In the genomic region with DNA sequence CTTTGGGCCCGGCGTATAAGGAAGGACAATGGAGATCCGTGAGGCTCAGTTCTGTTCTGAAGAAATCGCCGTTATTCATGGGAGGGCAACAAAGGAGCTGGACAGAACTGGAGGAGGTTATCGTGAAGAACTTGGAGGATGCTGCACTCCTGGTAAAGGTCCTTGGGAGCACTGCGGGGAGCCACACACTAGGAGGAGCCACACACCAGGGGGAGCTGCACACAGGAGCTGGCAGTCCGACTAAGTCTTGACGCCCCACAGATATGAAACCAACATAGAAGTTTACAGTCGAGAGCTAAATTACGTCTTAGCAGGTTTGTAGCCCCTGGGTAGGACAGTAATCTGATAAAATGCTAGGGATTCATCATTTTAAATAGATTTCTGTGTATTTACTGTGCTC, we compare ENCODE assay signal across 8 mouse cellular contexts.
DNase-seq lines count a peak whose midpoint lies in the region; ATAC-seq and TF ChIP-seq lines count a peak whose summit lies in the region.

No protein-coding gene starts in this region.

- 76% methylated on average over 11 of the region's 11 CpGs for WGBS in midbrain, postnatal 0 days
- WGBS in midbrain, embryonic 14.5 days, result 85% methylated on average over 11 of the region's 11 CpGs
- 79% methylated on average over 11 of the region's 11 CpGs for WGBS in embryonic facial prominence, embryonic 11.5 days
- WGBS in forebrain, embryonic 15.5 days, result 84% methylated on average over 11 of the region's 11 CpGs
- WGBS in forebrain, embryonic 13.5 days, result 81% methylated on average over 11 of the region's 11 CpGs
- WGBS in forebrain, embryonic 12.5 days, result 84% methylated on average over 11 of the region's 11 CpGs

- H3K4me1 ChIP-seq in midbrain, postnatal 0 days (ENCODE audit: insufficient read depth, low read length), result 0 out of 2 replicates have a peak, but pooled peaks cover 3% of the 10 kb centered on the region
- H3K4me1 ChIP-seq in midbrain, embryonic 14.5 days (ENCODE audit: control insufficient read depth, insufficient read depth, low read length), result no peaks in the 10 kb centered on the region
- H3K4me1 ChIP-seq in embryonic facial prominence, embryonic 11.5 days (ENCODE audit: control insufficient read depth, insufficient read depth, low read length), result no peaks in the 10 kb centered on the region
- no peaks in the 10 kb centered on the region for H3K4me1 ChIP-seq in forebrain, embryonic 15.5 days
- no peaks in the 10 kb centered on the region for H3K4me1 ChIP-seq in forebrain, embryonic 13.5 days
- no peaks in the 10 kb centered on the region for H3K4me1 ChIP-seq in forebrain, embryonic 12.5 days

- no peak overlapping the region for H3K4me2 ChIP-seq in midbrain, postnatal 0 days (ENCODE audit: low read depth, low read length, poor library complexity, severe bottlenecking)
- no peak overlapping the region for H3K4me2 ChIP-seq in midbrain, embryonic 14.5 days (ENCODE audit: low read length)
- no peak overlapping the region for H3K4me2 ChIP-seq in embryonic facial prominence, embryonic 11.5 days (ENCODE audit: low read depth, low read length)
- no peak overlapping the region for H3K4me2 ChIP-seq in forebrain, embryonic 15.5 days (replicated peaks)
- no peak overlapping the region for H3K4me2 ChIP-seq in forebrain, embryonic 13.5 days
- H3K4me2 ChIP-seq in forebrain, embryonic 12.5 days, result no peak overlapping the region

- no peak overlapping the region for H3K27ac ChIP-seq in midbrain, postnatal 0 days (ENCODE audit: low read depth, low read length)
- no peak overlapping the region for H3K27ac ChIP-seq in midbrain, embryonic 14.5 days (replicated peaks; ENCODE audit: low read depth, low read length)
- no peak overlapping the region for H3K27ac ChIP-seq in embryonic facial prominence, embryonic 11.5 days (replicated peaks; ENCODE audit: low read depth, low read length)
- no peak overlapping the region for H3K27ac ChIP-seq in forebrain, embryonic 15.5 days (replicated peaks)
- no peak overlapping the region for H3K27ac ChIP-seq in forebrain, embryonic 13.5 days
- H3K27ac ChIP-seq in forebrain, embryonic 12.5 days, result no peak overlapping the region

- H3K4me3 ChIP-seq in midbrain, postnatal 0 days (ENCODE audit: low read depth, low read length), result no peak overlapping the region
- no peak overlapping the region for H3K4me3 ChIP-seq in midbrain, embryonic 14.5 days (replicated peaks; ENCODE audit: low read depth, low read length)
- no peak overlapping the region for H3K4me3 ChIP-seq in embryonic facial prominence, embryonic 11.5 days (ENCODE audit: low read depth, low read length)
- H3K4me3 ChIP-seq in forebrain, embryonic 15.5 days, result no peak overlapping the region
- no peak overlapping the region for H3K4me3 ChIP-seq in forebrain, embryonic 13.5 days
- H3K4me3 ChIP-seq in forebrain, embryonic 12.5 days (replicated peaks), result no peak overlapping the region

- no peak for ATAC-seq in midbrain, postnatal 0 days (ENCODE audit: low FRiP score)
- ATAC-seq in midbrain, embryonic 14.5 days (ENCODE audit: low FRiP score, low TSS enrichment), result no peak
- ATAC-seq in embryonic facial prominence, embryonic 11.5 days (replicated peaks; ENCODE audit: insufficient number of reproducible peaks, low FRiP score, low TSS enrichment, low read depth), result no peak
- no peak for ATAC-seq in forebrain, embryonic 15.5 days (replicated peaks)
- ATAC-seq in forebrain, embryonic 13.5 days, result no peak
- ATAC-seq in forebrain, embryonic 12.5 days (ENCODE audit: low FRiP score), result no peak

- TF ChIP-seq CTCF in midbrain, postnatal 0 days (IDR thresholded peaks at IDR 0.05), result peak; percentile 36

- 0 out of 2 replicates have a peak, but pooled peaks cover 3% of the 10 kb centered on the region for H3K9me3 ChIP-seq in midbrain, postnatal 0 days (ENCODE audit: low read length)
- no peaks in the 10 kb centered on the region for H3K9me3 ChIP-seq in midbrain, embryonic 14.5 days (ENCODE audit: control insufficient read depth, low read length)
- H3K9me3 ChIP-seq in embryonic facial prominence, embryonic 11.5 days (replicated peaks; ENCODE audit: control insufficient read depth, low read length), result no peaks in the 10 kb centered on the region
- no peaks in the 10 kb centered on the region for H3K9me3 ChIP-seq in forebrain, embryonic 15.5 days
- H3K9me3 ChIP-seq in forebrain, embryonic 13.5 days (replicated peaks), result no peaks in the 10 kb centered on the region
- H3K9me3 ChIP-seq in forebrain, embryonic 12.5 days, result no peaks in the 10 kb centered on the region

- no peaks in the 10 kb centered on the region for H3K27me3 ChIP-seq in midbrain, postnatal 0 days (ENCODE audit: insufficient read depth, low read length)
- no peaks in the 10 kb centered on the region for H3K27me3 ChIP-seq in midbrain, embryonic 14.5 days (ENCODE audit: control insufficient read depth, insufficient read depth, low read length)
- H3K27me3 ChIP-seq in embryonic facial prominence, embryonic 11.5 days (ENCODE audit: control insufficient read depth, insufficient read depth, low read length), result no peaks in the 10 kb centered on the region
- no peaks in the 10 kb centered on the region for H3K27me3 ChIP-seq in forebrain, embryonic 15.5 days
- H3K27me3 ChIP-seq in forebrain, embryonic 13.5 days, result no peaks in the 10 kb centered on the region
- H3K27me3 ChIP-seq in forebrain, embryonic 12.5 days, result no peaks in the 10 kb centered on the region

- no peak overlapping the region for H3K9ac ChIP-seq in midbrain, postnatal 0 days (replicated peaks; ENCODE audit: low read length, poor library complexity, severe bottlenecking)
- no peak overlapping the region for H3K9ac ChIP-seq in midbrain, embryonic 14.5 days (replicated peaks; ENCODE audit: low read length)
- no peak overlapping the region for H3K9ac ChIP-seq in embryonic facial prominence, embryonic 11.5 days (replicated peaks; ENCODE audit: low read length)
- no peak overlapping the region for H3K9ac ChIP-seq in forebrain, embryonic 15.5 days (replicated peaks)
- H3K9ac ChIP-seq in forebrain, embryonic 13.5 days, result no peak overlapping the region
- no peak overlapping the region for H3K9ac ChIP-seq in forebrain, embryonic 12.5 days

- H3K36me3 ChIP-seq in midbrain, postnatal 0 days (ENCODE audit: insufficient read depth, low read length), result no peaks in the 10 kb centered on the region
- H3K36me3 ChIP-seq in midbrain, embryonic 14.5 days (ENCODE audit: control insufficient read depth, insufficient read depth, low read length), result no peaks in the 10 kb centered on the region
- H3K36me3 ChIP-seq in embryonic facial prominence, embryonic 11.5 days (replicated peaks; ENCODE audit: control insufficient read depth, insufficient read depth, low read depth, low read length), result no peaks in the 10 kb centered on the region
- H3K36me3 ChIP-seq in forebrain, embryonic 15.5 days, result no peaks in the 10 kb centered on the region
- no peaks in the 10 kb centered on the region for H3K36me3 ChIP-seq in forebrain, embryonic 13.5 days (ENCODE audit: poor library complexity, severe bottlenecking)
- no peaks in the 10 kb centered on the region for H3K36me3 ChIP-seq in forebrain, embryonic 12.5 days (replicated peaks)

- peak; percentile 12 for DNase-seq in midbrain, postnatal 0 days (ENCODE audit: low spot score)
- DNase-seq in midbrain, embryonic 14.5 days, result no peak
- peak; percentile 32 for DNase-seq in embryonic facial prominence, embryonic 11.5 days (ENCODE audit: low spot score)
- peak; percentile 37 to 56 for DNase-seq in kidney, postnatal 4 days
- peak; percentile 28 for DNase-seq in skeletal muscle tissue, adult 2 months (ENCODE audit: low read depth, low spot score)
